ENCODE assay signal across 8 mouse cellular contexts in the genomic region with DNA sequence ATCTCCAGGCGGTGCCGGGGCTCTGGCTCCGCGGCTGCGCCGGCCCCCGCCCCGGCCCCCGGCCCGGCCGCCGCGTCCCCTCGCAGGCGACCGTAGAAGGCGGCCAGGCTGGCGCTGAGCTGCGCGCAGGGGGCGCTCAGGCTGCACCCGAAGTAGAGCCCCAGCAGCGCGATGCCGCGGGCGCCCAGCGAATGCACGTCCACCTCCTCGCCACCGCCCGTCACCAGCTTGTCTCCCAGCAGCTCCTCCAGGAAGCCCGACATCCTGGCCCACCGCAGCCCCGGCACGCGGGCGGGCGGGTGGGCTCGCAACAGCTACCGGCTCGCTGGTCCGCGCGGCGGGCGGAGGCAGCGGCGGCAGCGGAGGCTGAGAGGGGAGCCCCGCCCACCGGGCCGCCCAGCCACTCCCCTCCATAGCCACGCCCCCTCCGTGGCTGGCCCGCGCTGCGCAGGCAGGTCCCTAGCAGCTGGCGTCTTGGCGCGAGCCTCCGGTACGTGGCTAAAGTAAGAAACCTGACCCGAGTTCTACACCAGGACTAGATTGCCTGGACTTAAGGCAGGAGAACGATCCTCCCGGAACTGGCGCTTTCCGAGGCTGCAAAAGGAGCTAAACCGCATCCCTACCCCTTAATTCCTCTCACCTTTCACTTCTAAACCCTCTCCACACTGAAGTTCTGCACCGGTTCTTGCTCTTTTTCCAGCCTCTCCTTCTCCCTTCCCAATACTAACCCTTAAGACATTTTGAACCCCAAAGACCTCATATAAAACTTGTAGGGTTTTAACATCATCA. TPM values are rescaled to one million over a fixed set of nuclear protein-coding genes. Genes with fewer than 3 reads are reported as not detected.
A peak's percentile ranks its signal among the peaks of the same experiment; 100 is the strongest.
DNase-seq lines count a peak whose midpoint lies in the region; ATAC-seq and TF ChIP-seq lines count a peak whose summit lies in the region.

Gene Nxn, minus strand, starts transcription at position 343 of the 789 bp plus-strand sequence.

- H3K27me3 ChIP-seq in cerebellum, adult 2 months (ENCODE audit: control insufficient read depth, insufficient read depth, low read length): no peaks in the 10 kb centered on the region
- H3K27me3 ChIP-seq in forebrain, postnatal 0 days (ENCODE audit: insufficient read depth, low read length): no peaks in the 10 kb centered on the region

- ATAC-seq in forebrain, postnatal 0 days: peak; percentile 82
- peak; percentile 80 to 88; a peak in 3 of 4 replicates for ATAC-seq in hematopoietic stem cell, adult 5-6 weeks (replicated peaks in 1 of 2; ENCODE audit: insufficient read depth in 1 of 2, low FRiP score in 2 of 2, low TSS enrichment in 1 of 2, low read depth in 1 of 2, poor library complexity in 2 of 2, severe bottlenecking in 2 of 2)

- peak within 1 kb of the TSS; percentile 82 for H3K4me3 ChIP-seq in cerebellum, adult 2 months (replicated peaks; ENCODE audit: insufficient read depth, low read depth, low read length)
- peak within 1 kb of the TSS; percentile 74 for H3K4me3 ChIP-seq in forebrain, postnatal 0 days (ENCODE audit: low read depth, low read length)

- peak within 1 kb of the TSS; percentile 52 for H3K27ac ChIP-seq in cerebellum, adult 2 months (ENCODE audit: insufficient read depth, low read length)
- peak within 1 kb of the TSS; percentile 45 for H3K27ac ChIP-seq in forebrain, postnatal 0 days (ENCODE audit: low read depth, low read length)

- 0 out of 2 replicates have a peak, but pooled peaks have one; percentile 36 for TF ChIP-seq POLR2A in cerebellum, adult 2 months (IDR thresholded peaks at IDR 0.05; ENCODE audit: borderline replicate concordance, insufficient read depth, low read length)

- no peaks in the 10 kb centered on the region for H3K9me3 ChIP-seq in forebrain, postnatal 0 days (ENCODE audit: low read length)

- DNase-seq in MN1 (ENCODE audit: low spot score): peak; percentile 89
- peak; percentile 94 for DNase-seq in cerebellum, adult 2 months
- peak; percentile 76 for DNase-seq in forebrain, postnatal 0 days
- DNase-seq in layer of hippocampus, postnatal 10 days (ENCODE audit: low spot score in 2 of 2): peak; percentile 84 to 89
- DNase-seq in lung, postnatal 25 days (ENCODE audit: low spot score): peak; percentile 91
- DNase-seq in retina, adult 2 months (ENCODE audit: low read depth, low spot score): peak; percentile 66
- DNase-seq in thymus, postnatal 36 days: peak; percentile 93 to 95

- TF ChIP-seq CTCF in cerebellum, adult 2 months (IDR thresholded peaks at IDR 0.05; ENCODE audit: borderline replicate concordance, insufficient read depth, low read depth, low read length): no peak
- TF ChIP-seq CTCF in forebrain, postnatal 0 days (IDR thresholded peaks at IDR 0.05; ENCODE audit: low read depth): peak; percentile 30

- WGBS in cerebellum, adult 2 months: 1% methylated on average over 66 of the region's 70 CpGs
- WGBS in forebrain, postnatal 0 days: under 1% methylated on average over 58 of the region's 70 CpGs

- no peaks in the 10 kb centered on the region for H3K36me3 ChIP-seq in forebrain, postnatal 0 days (ENCODE audit: insufficient read depth)

- peak within 1 kb of the TSS; percentile 98 for H3K4me2 ChIP-seq in forebrain, postnatal 0 days (ENCODE audit: low read depth)

- peak within 1 kb of the TSS; percentile 68 for H3K9ac ChIP-seq in forebrain, postnatal 0 days

- H3K4me1 ChIP-seq in cerebellum, adult 2 months (ENCODE audit: control insufficient read depth, insufficient read depth, low read length): peaks cover 5% of the 10 kb centered on the region; the same call in 1 of the 2 replicates
- H3K4me1 ChIP-seq in forebrain, postnatal 0 days (ENCODE audit: insufficient read depth): peaks cover 5% of the 10 kb centered on the region

RNA-seq across cellular contexts. Expression of gene Nxn, which starts in this region (rescaled TPM):
- polyA plus RNA-seq in cerebellum, adult 2 months (2012; rRNA removed): 24.3 and 29.8 TPM in 2 replicates
- total RNA-seq in forebrain, postnatal 0 days (2014; rRNA removed): 19.0 and 22.1 TPM in 2 replicates
- polyA plus RNA-seq in forebrain, postnatal 0 days (2015; fragmentation: Nextera tagmentation; extraction: Ambion mirVana): 10.7 and 12.7 TPM in 2 replicates
- total RNA-seq in hematopoietic stem cell, adult 5-6 weeks (2017): 7.9 and 13.3 TPM in 2 replicates
- total RNA-seq in layer of hippocampus, postnatal 10 days (2021): 10 to 100 TPM; 11.1 to 13.0 TPM

Comparison
In these comparisons a context has a peak if more than half of its experiments do, and no peak if none do; other contexts are left out.
1. Peak in every context shown above with its lines: DNase-seq, ATAC-seq, H3K4me3 ChIP-seq and H3K27ac ChIP-seq.